Mouse (Mus musculus): ENCODE results near the gene Olfr1115.
"Not testable (repeated sequence)": the region's sequence is repeated elsewhere in the genome, so short reads cannot be mapped to it uniquely, and the experiment has no call there.

The Olfr1115 gene

GRCm38 (mm10) chr2:87247713-87248112, at the start of gene Olfr1115:
TSS of gene Olfr1115 (plus strand) at chr2:87248013.
- DNase-seq (ENCODE audit: low spot score in 2 of 2) = no peak

DNA sequence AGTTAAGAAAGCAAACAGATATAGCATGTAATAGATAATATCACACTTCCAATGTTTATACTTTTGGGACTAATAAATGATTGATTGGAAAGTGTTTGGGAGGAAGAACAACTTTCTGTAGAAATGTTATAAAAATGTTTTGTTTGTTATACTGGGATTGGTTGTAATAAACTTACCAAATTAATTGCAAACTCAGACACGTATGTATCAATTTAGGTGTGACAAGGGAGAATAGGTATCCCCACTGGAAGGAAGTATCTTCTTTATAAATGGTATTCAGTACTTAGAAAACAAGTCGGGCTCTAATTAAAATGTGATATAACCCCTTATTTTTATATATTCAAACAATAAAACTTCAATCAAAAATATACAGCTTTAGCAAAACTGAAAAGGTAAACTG, 39.1 kb upstream of the Olfr1115 start, which contains the start of gene Olfr1113:
Gene Olfr1113, plus strand, starts transcription at position 301 of the 400 bp plus-strand sequence.
- DNase-seq (ENCODE audit: low spot score in 2 of 2) = no peak

GRCm38 (mm10) chr2:87267234-87267633, 19.4 kb downstream of the Olfr1115 start, which contains the start of gene Olfr1116:
TSS of gene Olfr1116 (plus strand) at chr2:87267534.
- DNase-seq (ENCODE audit: low spot score in 2 of 2) = no peak

DNA sequence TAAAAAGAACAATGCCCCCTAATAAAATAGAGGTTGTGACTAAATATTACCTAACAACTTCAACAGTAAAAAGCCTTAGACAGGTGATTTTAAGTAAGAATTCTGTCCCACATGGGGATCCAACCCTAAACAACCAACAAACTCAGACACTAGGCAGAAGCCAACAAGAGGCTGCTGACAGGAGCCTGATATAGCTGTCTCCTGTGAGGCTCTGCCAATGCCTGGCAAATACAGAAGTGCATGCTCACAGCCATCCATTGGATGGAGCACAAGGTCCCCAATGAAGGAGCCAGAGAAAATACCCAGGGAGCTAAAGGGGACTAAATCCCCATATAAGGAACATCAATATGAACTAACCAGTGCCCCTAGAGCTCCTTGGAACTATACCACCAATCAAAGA, 46.2 kb downstream of the Olfr1115 start:
- DNase-seq (ENCODE audit: low spot score in 2 of 2) = not testable (repeated sequence)
